Mouse (Mus musculus) heart, embryonic 14.5 days (tissue): Measurements from ENCODE around the gene Rag2. TPM values are rescaled to one million over a fixed set of nuclear protein-coding genes. Genes with fewer than 3 reads are reported as not detected.

Experiments
- ATAC-seq: fragments of 200-750 bp; cut with Nextera tagmentation; 2 replicates; pipeline ENCODE4 v1.8.0; 2017; ENCODE audit warnings: low read depth, moderate TSS enrichment; ENCODE audit not compliant: insufficient number of reproducible peaks, insufficient read depth, low FRiP score
- H3K27ac ChIP-seq, 2 experiments: fragments of 200-500 bp in 1 of 2; fragments of 300-500 bp in 1 of 2; sonication (generic) in 1 of 2; replicated peaks in 1 of 2; 2 replicates each; pipeline ENCODE4 v1.5.1; 2012 to 2014; ENCODE audit warnings: low read depth in 2 of 2, low read length in 2 of 2, control low read depth in 1 of 2, mild to moderate bottlenecking in 1 of 2, mixed read lengths in 1 of 2; ENCODE audit not compliant: control insufficient read depth in 1 of 2, insufficient read depth in 1 of 2
- H3K27me3 ChIP-seq: fragments of 300-500 bp; sonication (generic); 2 replicates; pipeline ENCODE4 v1.6.1; 2014; ENCODE audit warnings: mild to moderate bottlenecking, low read length, control low read depth; ENCODE audit not compliant: control insufficient read depth, insufficient read depth
- H3K36me3 ChIP-seq: fragments of 300-500 bp; sonication (generic); 2 replicates; pipeline ENCODE4 v1.6.1; 2014; ENCODE audit warnings: mild to moderate bottlenecking, control low read depth, low read length, mixed read lengths; ENCODE audit not compliant: control insufficient read depth, insufficient read depth
- H3K4me1 ChIP-seq, 2 experiments: fragments of 200-500 bp in 1 of 2; fragments of 300-500 bp in 1 of 2; sonication (generic) in 1 of 2; 2 replicates each; pipeline ENCODE4 v1.6.1; 2012 to 2014; ENCODE audit warnings: low read length in 2 of 2, control low read depth in 1 of 2, mixed read lengths in 1 of 2; ENCODE audit not compliant: control insufficient read depth in 2 of 2, insufficient read depth in 2 of 2
- H3K4me2 ChIP-seq: fragments of 300-500 bp; sonication (generic); 2 replicates; pipeline ENCODE4 v1.6.1; 2014; ENCODE audit warnings: mild to moderate bottlenecking, low read length
- H3K4me3 ChIP-seq, 2 experiments: fragments of 200-500 bp in 1 of 2; fragments of 300-500 bp in 1 of 2; sonication (generic) in 1 of 2; 2 replicates each; pipeline ENCODE4 v1.5.1; 2012 to 2014; ENCODE audit warnings: low read length in 2 of 2, mild to moderate bottlenecking in 2 of 2, control low read depth in 1 of 2, low read depth in 1 of 2, moderate library complexity in 1 of 2; ENCODE audit not compliant: control insufficient read depth in 1 of 2, insufficient read depth in 1 of 2
- H3K9ac ChIP-seq: fragments of 300-500 bp; sonication (generic); 2 replicates; pipeline ENCODE4 v1.6.1; 2014; ENCODE audit warnings: mild to moderate bottlenecking, low read length
- H3K9me3 ChIP-seq: fragments of 300-500 bp; sonication (generic); 2 replicates; pipeline ENCODE4 v1.6.1; 2016; ENCODE audit warnings: low read length, control low read depth; ENCODE audit not compliant: control insufficient read depth
- WGBS: fragments of 180-500 bp; shearing (Covaris S2); extraction: QIAGEN DNeasy Blood & Tissue Kit; methylation state at CpG from one replicate; pipeline ENCODE4 v1.1.7; 2014; 5-methylcytosine and 5-hydroxymethylcytosine counted together
- polyA plus RNA-seq: library from polyadenylated mRNA; unstranded; fragments of >200 nt; fragmentation: Nextera tagmentation; extraction: Ambion mirVana; gene quantifications from 2 replicates; pipeline ENCODE4 v1.2.1, GENCODE M21; 2014

Rag2 gene
- polyA plus RNA-seq, 1 experiment from 2014 or later: not detected

DNA sequence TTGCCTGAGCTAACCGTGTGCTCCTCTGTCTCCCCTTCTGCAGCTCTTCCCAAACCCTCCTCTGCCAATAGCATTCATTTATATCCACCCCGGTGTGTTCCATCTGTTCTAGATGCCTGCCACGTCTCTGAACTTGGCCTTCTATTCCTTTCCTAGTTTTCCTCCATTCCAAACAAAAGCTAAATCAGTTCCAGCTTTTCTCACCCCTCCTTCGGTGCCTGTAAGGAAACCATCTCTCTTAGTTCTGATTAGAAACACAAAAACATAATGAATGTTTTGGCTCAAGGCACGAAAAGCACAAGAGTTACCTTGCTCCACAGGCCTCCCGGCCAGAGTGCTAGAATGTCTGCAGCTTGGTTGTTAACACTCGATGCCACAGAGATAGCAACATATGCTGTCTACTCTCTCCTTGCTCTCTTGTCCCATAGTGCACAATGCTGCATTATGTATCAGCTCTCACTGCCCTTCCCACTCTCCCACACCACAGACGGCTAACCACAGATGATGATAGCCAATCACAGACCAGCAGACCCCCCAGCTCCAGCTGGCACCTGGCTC, 24.7 kb downstream of the Rag2 start, which contains the start of the genes Rag1 and B230118H07Rik:
Gene Rag1 (minus strand): TSS at position 388 of the 558 bp plus-strand sequence.
Gene B230118H07Rik (minus strand): TSS at position 419 of the 558 bp plus-strand sequence.
- H3K4me3 ChIP-seq: no peak within 1 kb of the TSS
- H3K36me3 ChIP-seq: no peaks in the 10 kb centered on the region
- no peak for ATAC-seq
- H3K4me2 ChIP-seq: 0 out of 2 replicates have a peak within 1 kb of the TSS, but pooled peaks have one; percentile 16
- 0 out of 4 replicates have a peak, but pooled peaks cover 0 to 6% of the 10 kb centered on the region in 2 experiments for H3K4me1 ChIP-seq
- no peaks in the 10 kb centered on the region for H3K9me3 ChIP-seq
- H3K27ac ChIP-seq: no peak within 1 kb of the TSS
- H3K9ac ChIP-seq: no peak within 1 kb of the TSS
- no peaks in the 10 kb centered on the region for H3K27me3 ChIP-seq
- 34% methylated on average over 8 of the region's 8 CpGs for WGBS

- Histone ChIP-seq H3K27me3 (no peaks in the 10 kb centered on the region), H3K4me3 (no peak overlapping the region), H3K27ac (no peak overlapping the region), H3K4me1 (0 out of 4 replicates have a peak, but pooled peaks cover 0 to 6% of the 10 kb centered on the region in 2 experiments), H3K36me3 (no peaks in the 10 kb centered on the region), H3K4me2 (no peak overlapping the region), H3K9ac (no peak overlapping the region), H3K9me3 (no peaks in the 10 kb centered on the region)
- ATAC-seq: no peak
- 64% methylated on average over 1 of the region's 1 CpGs for WGBS
Measured at GRCm38 (mm10) chr2:101650446-101650845, 25.9 kb downstream of the Rag2 start.

GRCm38 (mm10) chr2:101652204-101652920, 27.8 kb downstream of the Rag2 start:
- WGBS: 35% methylated on average over 14 of the region's 14 CpGs
- peak overlapping the region; percentile 29 to 32 for H3K4me3 ChIP-seq
- no peak for ATAC-seq

DNA sequence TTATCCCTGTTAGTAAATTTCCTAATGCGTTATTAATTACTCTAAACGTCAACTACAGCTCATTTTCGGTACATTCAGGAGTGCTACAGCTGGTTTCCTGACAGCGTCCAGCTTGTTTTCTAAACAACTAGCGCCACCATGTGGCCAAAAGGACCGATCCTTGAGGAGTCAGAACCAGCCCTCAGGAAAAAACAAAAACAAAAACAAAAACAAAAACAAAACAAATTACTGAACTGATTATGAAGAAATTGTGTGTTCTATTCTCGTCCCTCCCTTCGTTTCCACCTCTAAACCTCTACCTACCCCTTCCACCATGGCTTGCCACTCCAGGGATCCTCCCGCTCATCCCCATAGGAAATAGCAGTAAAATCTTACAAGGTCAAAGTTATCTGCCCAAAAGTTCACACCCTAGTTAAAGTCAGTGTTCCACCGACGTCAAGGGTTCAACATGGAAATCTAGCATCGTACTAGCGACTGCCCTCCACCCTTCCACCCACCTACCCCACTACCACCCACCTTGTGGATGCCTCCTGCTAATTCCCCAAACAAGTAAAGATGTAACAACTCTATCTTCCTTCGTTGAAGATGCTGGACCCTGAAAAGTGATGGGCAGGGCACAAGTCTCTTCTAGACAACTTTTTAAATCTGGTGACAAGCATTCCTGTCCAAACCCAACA, 28.5 kb downstream of the Rag2 start:
- no peaks in the 10 kb centered on the region for H3K27me3 ChIP-seq
- H3K27ac ChIP-seq: no peak overlapping the region
- ATAC-seq: no peak
- peak overlapping the region; percentile 56 for H3K9ac ChIP-seq
- H3K9me3 ChIP-seq: no peaks in the 10 kb centered on the region
- WGBS: 17% methylated on average over 14 of the region's 14 CpGs
- H3K4me1 ChIP-seq: 0 out of 4 replicates have a peak, but pooled peaks cover 0 to 6% of the 10 kb centered on the region in 2 experiments
- H3K4me3 ChIP-seq: peak overlapping the region; percentile 29 to 32
- no peaks in the 10 kb centered on the region for H3K36me3 ChIP-seq
- H3K4me2 ChIP-seq: peak overlapping the region; percentile 77

More at GRCm38 (mm10) chr2:101652204-101652920, 27.8 kb downstream of the Rag2 start:
- Histone ChIP-seq H3K9me3 (no peaks in the 10 kb centered on the region), H3K4me2 (peak overlapping the region; percentile 77), H3K36me3 (no peaks in the 10 kb centered on the region), H3K27ac (no peak overlapping the region), H3K9ac (peak overlapping the region; percentile 56), H3K27me3 (no peaks in the 10 kb centered on the region), H3K4me1 (0 out of 4 replicates have a peak, but pooled peaks cover 0 to 6% of the 10 kb centered on the region in 2 experiments)

DNA sequence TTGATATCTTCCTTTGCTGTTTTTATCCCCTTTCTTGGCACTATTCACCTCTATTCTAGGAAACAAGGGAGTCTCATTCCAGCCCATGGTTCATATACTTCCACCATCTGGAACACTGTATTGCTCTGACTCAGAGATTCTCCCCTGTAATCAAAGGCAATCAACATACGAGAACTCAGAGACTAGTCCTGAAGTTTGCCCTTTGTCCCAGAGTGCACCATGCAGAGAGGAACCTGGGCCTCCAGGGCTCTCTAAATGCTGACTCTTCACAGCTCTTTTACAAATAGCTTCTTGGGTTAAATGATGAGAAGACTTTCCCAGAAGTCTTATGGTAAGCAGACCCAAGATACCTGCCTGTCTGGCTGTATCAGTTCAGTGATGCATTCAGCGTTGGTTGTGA, 36.0 kb downstream of the Rag2 start:
- Histone ChIP-seq H3K9ac (no peak overlapping the region), H3K4me3 (no peak overlapping the region), H3K27me3 (no peaks in the 10 kb centered on the region), H3K27ac (no peak overlapping the region), H3K36me3 (no peaks in the 10 kb centered on the region), H3K4me1 (0 out of 4 replicates have a peak, but pooled peaks cover 0 to 2% of the 10 kb centered on the region in 2 experiments), H3K9me3 (no peaks in the 10 kb centered on the region), H3K4me2 (no peak overlapping the region)
- 55% methylated on average over 2 of the region's 2 CpGs for WGBS
- ATAC-seq: no peak

DNA sequence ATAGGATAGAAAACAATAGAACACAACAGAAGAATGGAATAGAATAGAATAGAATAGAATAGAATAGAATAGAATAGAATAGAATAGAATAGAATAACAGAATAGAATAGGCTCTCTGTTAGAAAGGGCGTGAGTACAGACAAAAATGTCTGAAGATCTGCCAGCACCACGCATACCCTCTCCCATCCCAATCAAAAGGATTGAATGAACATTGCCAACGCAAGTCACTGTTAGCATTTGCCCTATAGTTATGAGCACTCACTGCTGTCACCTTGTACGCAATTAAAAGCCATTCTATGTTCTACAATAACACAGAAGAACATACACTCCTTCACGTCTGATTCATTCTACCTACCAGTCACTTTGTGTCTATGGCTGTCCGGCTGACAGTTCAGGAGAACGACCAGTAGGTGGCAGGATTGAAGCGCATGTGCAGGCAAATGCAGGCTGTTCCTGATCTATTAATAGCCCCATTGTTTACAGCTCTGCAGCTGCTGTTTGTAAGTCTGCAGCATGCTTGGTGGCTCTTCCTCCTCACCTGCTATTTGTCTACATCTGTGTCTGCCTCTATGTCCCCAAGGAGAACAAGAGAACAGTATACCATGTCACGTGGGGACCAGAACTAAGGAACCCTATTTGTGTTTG, 40.7 kb downstream of the Rag2 start:
- Histone ChIP-seq H3K4me3 (no peak overlapping the region), H3K27me3 (no peaks in the 10 kb centered on the region), H3K4me2 (no peak overlapping the region), H3K36me3 (no peaks in the 10 kb centered on the region), H3K9ac (no peak overlapping the region), H3K4me1 (0 out of 4 replicates have a peak, but pooled peaks cover 0 to 4% of the 10 kb centered on the region in 2 experiments), H3K9me3 (no peaks in the 10 kb centered on the region), H3K27ac (no peak overlapping the region)
- 16% methylated on average over 9 of the region's 9 CpGs for WGBS
- no peak for ATAC-seq

GRCm38 (mm10) chr2:101665703-101666092, 41.2 kb downstream of the Rag2 start:
- Histone ChIP-seq H3K4me3 (no peak overlapping the region), H3K4me2 (no peak overlapping the region), H3K4me1 (0 out of 4 replicates have a peak, but pooled peaks cover 0 to 4% of the 10 kb centered on the region in 2 experiments), H3K9ac (no peak overlapping the region), H3K27me3 (no peaks in the 10 kb centered on the region), H3K27ac (no peak overlapping the region), H3K9me3 (no peaks in the 10 kb centered on the region), H3K36me3 (no peaks in the 10 kb centered on the region)
- no peak for ATAC-seq
- 90% methylated on average over 3 of the region's 3 CpGs for WGBS
